Mouse (Mus musculus): ENCODE data around the gene Lrit3. TPM values are rescaled to one million over a fixed set of nuclear protein-coding genes. Genes with fewer than 3 reads are reported as not detected.

Gene Lrit3
- polyA plus RNA-seq, 1 experiment: not detected

- peak; percentile 77 for TF ChIP-seq CTCF (IDR thresholded peaks at IDR 0.05; ENCODE audit: insufficient read depth, low read length)
- TF ChIP-seq POLR2A (IDR thresholded peaks at IDR 0.05; ENCODE audit: borderline replicate concordance, extremely low read depth, low read depth, low read length): no peak
- peak; percentile 33 for DNase-seq
- no peak overlapping the region for H3K4me3 ChIP-seq (replicated peaks; ENCODE audit: extremely low read depth, low read depth, low read length)
- H3K4me1 ChIP-seq (ENCODE audit: control insufficient read depth, insufficient read depth, low read length): no peaks in the 10 kb centered on the region
- 58% methylated on average over 8 of the region's 8 CpGs for WGBS
Measured at GRCm38 (mm10) chr3:129744803-129745202, 59.0 kb downstream of the Lrit3 start.

DNA sequence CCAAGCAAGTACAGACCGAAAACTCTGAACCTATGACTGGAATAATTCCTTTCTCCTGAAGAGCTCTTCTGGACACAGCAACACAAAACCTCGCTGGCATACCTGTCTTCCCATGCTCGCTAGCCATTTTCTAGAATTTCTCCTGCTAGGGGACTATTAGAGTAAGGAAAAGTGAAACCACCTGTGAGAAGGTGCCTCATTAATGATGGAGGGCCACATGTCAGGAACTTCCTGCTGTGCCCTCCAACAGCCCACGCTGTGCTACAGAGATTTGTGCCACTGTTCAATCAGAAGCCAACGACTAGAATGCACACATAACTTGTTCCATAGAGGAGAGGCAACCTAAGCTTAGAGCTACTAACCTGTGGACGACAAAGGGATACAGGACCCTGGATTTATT, 61.0 kb downstream of the Lrit3 start:
- WGBS: 69% methylated on average over 6 of the region's 6 CpGs
- DNase-seq: no peak
- no peaks in the 10 kb centered on the region for H3K4me1 ChIP-seq (ENCODE audit: control insufficient read depth, insufficient read depth, low read length)
- no peak for TF ChIP-seq CTCF (IDR thresholded peaks at IDR 0.05; ENCODE audit: insufficient read depth, low read length)
- TF ChIP-seq POLR2A (IDR thresholded peaks at IDR 0.05; ENCODE audit: borderline replicate concordance, extremely low read depth, low read depth, low read length): no peak
- H3K4me3 ChIP-seq (replicated peaks; ENCODE audit: extremely low read depth, low read depth, low read length): no peak overlapping the region

DNA sequence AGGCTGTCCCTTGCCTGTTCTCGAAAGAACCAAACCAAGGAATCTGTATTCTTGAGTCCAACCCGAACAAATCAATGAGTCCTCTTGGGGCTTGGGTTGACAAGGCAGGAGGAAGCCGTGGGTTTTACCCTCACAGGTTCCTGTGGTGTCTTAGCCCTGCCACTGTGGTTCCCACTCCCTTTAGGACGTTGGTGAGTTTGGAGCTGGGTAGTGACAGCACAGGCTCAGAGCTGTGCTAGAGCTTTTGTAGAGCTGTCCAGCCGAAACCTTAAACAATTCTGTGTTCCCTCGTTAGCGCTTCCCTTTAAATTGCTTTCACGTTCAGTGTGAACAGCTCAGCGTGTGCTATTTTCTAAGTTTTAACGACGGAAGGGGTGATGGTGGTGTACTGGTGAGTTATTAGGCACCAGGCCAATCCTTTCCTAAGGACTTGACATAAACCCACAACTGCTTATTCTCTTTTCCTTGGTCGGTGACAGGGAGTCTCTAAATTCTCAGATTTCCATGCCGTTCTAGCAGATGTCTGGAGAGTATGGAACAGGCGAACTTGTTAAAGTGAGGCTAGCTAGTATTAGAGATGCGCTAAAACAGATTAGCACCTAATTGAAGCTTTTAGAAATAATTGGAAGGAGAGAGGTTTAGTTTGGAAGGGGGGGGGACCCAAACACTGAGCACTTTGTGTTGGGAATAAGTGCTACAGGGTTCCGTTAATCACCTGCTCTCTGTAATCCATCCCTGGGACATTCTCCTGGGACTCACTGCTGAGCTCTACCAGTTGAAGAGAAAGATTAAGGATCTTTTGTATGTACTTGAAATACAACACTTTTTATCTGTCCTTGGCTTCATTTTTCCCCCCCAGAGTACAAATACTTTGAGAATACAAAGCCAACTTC, 65.3 kb downstream of the Lrit3 start:
- Histone ChIP-seq H3K4me1 (ENCODE audit: control insufficient read depth, insufficient read depth, low read length) (no peaks in the 10 kb centered on the region), H3K4me3 (replicated peaks; ENCODE audit: extremely low read depth, low read depth, low read length) (no peak overlapping the region)
- TF ChIP-seq CTCF (IDR thresholded peaks at IDR 0.05; ENCODE audit: insufficient read depth, low read length) (no peak), POLR2A (IDR thresholded peaks at IDR 0.05; ENCODE audit: borderline replicate concordance, extremely low read depth, low read depth, low read length) (no peak)
- DNase-seq: no peak
- 76% methylated on average over 16 of the region's 16 CpGs for WGBS

Other genes with a start within 250 kb of the Lrit3 start
- gene Egf, start 48.7 kb downstream of the Lrit3 start, polyA plus RNA-seq (2012; rRNA removed): 0.66 and 3.1 TPM in 2 replicates
- 0.11 TPM in 1 of 2 replicates, not detected in the other for gene Rrh, start 18.6 kb upstream of the Lrit3 start, polyA plus RNA-seq (2012; rRNA removed)
- gene Gar1, start 27.4 kb upstream of the Lrit3 start, polyA plus RNA-seq (2012; rRNA removed): 18.8 and 22.4 TPM in 2 replicates
- gene Cfi, start 31.9 kb upstream of the Lrit3 start, polyA plus RNA-seq (2012; rRNA removed): 0.59 and 0.76 TPM in 2 replicates
- gene Pla2g12a, start 74.6 kb upstream of the Lrit3 start, polyA plus RNA-seq (2012; rRNA removed): 36.4 and 39.1 TPM in 2 replicates
- gene Casp6, start 97.4 kb upstream of the Lrit3 start, polyA plus RNA-seq (2012; rRNA removed): 40.6 and 41.5 TPM in 2 replicates
- gene Mcub, start 166.2 kb upstream of the Lrit3 start, polyA plus RNA-seq (2012; rRNA removed): 9.2 and 10.3 TPM in 2 replicates